Mouse (Mus musculus) kidney, postnatal 0 days (tissue): ENCODE results near the gene Shmt1. TPM values are rescaled to one million over a fixed set of nuclear protein-coding genes. Genes with fewer than 3 reads are reported as not detected.

Source experiments
- ATAC-seq: fragments of 200-750 bp; cut with Nextera tagmentation; replicated peaks from 2 replicates; pipeline ENCODE4 v1.8.0; 2017; ENCODE audit warnings: low read depth, moderate number of reproducible peaks, moderate TSS enrichment, moderate library complexity; ENCODE audit not compliant: low FRiP score
- DNase-seq: peaks from one replicate; pipeline ENCODE4 v3.0.0-alpha.2; 2016; ENCODE audit warnings: low spot score
- H3K27ac ChIP-seq: fragments of 300-500 bp; sonication (generic); 2 replicates; pipeline ENCODE4 v1.5.1; 2014; ENCODE audit warnings: mild to moderate bottlenecking
- H3K27me3 ChIP-seq: fragments of 300-500 bp; sonication (generic); 2 replicates; pipeline ENCODE4 v1.6.1; 2014; ENCODE audit warnings: low read length, mixed read lengths; ENCODE audit not compliant: insufficient read depth
- H3K36me3 ChIP-seq: fragments of 300-500 bp; sonication (generic); 2 replicates; pipeline ENCODE4 v1.6.1; 2014; ENCODE audit warnings: low read length, mixed read lengths; ENCODE audit not compliant: insufficient read depth
- H3K4me1 ChIP-seq: fragments of 300-500 bp; sonication (generic); replicated peaks from 2 replicates; pipeline ENCODE4 v1.6.1; 2014; ENCODE audit warnings: antibody characterized with exemption, low read length, mixed read lengths; ENCODE audit not compliant: insufficient read depth
- H3K4me2 ChIP-seq: fragments of 300-500 bp; sonication (generic); 2 replicates; pipeline ENCODE4 v1.6.1; 2014; ENCODE audit warnings: mild to moderate bottlenecking, low read length, moderate library complexity, mixed read lengths
- H3K4me3 ChIP-seq: fragments of 300-500 bp; sonication (generic); replicated peaks from 2 replicates; pipeline ENCODE4 v1.5.1; 2014; ENCODE audit warnings: low read depth, low read length
- H3K9ac ChIP-seq: fragments of 300-500 bp; sonication (generic); 2 replicates; pipeline ENCODE4 v1.6.1; 2014; ENCODE audit warnings: low read depth, low read length
- H3K9me3 ChIP-seq: fragments of 300-500 bp; sonication (generic); replicated peaks from 2 replicates; pipeline ENCODE4 v1.6.1; 2016; ENCODE audit warnings: low read length, inconsistent platforms, mixed read lengths
- CTCF ChIP-seq: IDR thresholded peaks from 2 replicates; pipeline ENCODE4 v1.5.1; 2016; ENCODE audit warnings: antibody characterized with exemption, low read depth, mild to moderate bottlenecking, moderate library complexity
- WGBS: fragments of 180-500 bp; shearing (Covaris S2); extraction: QIAGEN DNeasy Blood & Tissue Kit; methylation state at CpG from one replicate; pipeline ENCODE4 v1.1.7; 2014; 5-methylcytosine and 5-hydroxymethylcytosine counted together
- polyA plus RNA-seq: library from polyadenylated mRNA; unstranded; fragments of >200 nt; fragmentation: Nextera tagmentation; extraction: Ambion mirVana; gene quantifications from 2 replicates; pipeline ENCODE4 v1.2.1, GENCODE M21; 2015

Gene Shmt1
- polyA plus RNA-seq, 1 experiment from 2014 or later, result 53.5 TPM

GRCm38 (mm10) chr11:60740321-60740720 is 71.2 kb downstream of the Shmt1 start:
- H3K9ac ChIP-seq, result no peak overlapping the region
- ATAC-seq, result no peak
- no peaks in the 10 kb centered on the region for H3K27me3 ChIP-seq
- no peak for TF ChIP-seq CTCF
- H3K4me2 ChIP-seq, result no peak overlapping the region
- no peak overlapping the region for H3K27ac ChIP-seq
- H3K36me3 ChIP-seq, result peaks cover 42% of the 10 kb centered on the region
- DNase-seq, result no peak
- WGBS, result 83% methylated on average over 3 of the region's 3 CpGs
- H3K4me3 ChIP-seq, result no peak overlapping the region
- H3K9me3 ChIP-seq, result no peaks in the 10 kb centered on the region
- H3K4me1 ChIP-seq, result no peaks in the 10 kb centered on the region

Other genes with a start within 250 kb of the Shmt1 start
- 26.4 and 31.0 TPM in 2 replicates for gene Llgl1, start 112.0 kb downstream of the Shmt1 start, polyA plus RNA-seq
- gene Flii, start 84.5 kb downstream of the Shmt1 start, polyA plus RNA-seq, result 53.4 and 56.8 TPM in 2 replicates
- gene Mief2, start 83.3 kb downstream of the Shmt1 start, polyA plus RNA-seq, result 14.1 and 14.5 TPM in 2 replicates
- gene Top3a, start 34.4 kb downstream of the Shmt1 start, polyA plus RNA-seq, result 8.2 and 10.2 TPM in 2 replicates
- 4.0 and 4.1 TPM in 2 replicates for gene Smcr8, start 34.2 kb downstream of the Shmt1 start, polyA plus RNA-seq
- gene Dhrs7b, start 18.9 kb upstream of the Shmt1 start, polyA plus RNA-seq, result 34.8 and 36.4 TPM in 2 replicates
- 55.9 and 57.8 TPM in 2 replicates for gene Tmem11, start 67.6 kb upstream of the Shmt1 start, polyA plus RNA-seq
- 20.7 and 21.1 TPM in 2 replicates for gene Natd1, start 103.0 kb upstream of the Shmt1 start, polyA plus RNA-seq
- 83.5 and 90.1 TPM in 2 replicates for gene Map2k3, start 120.3 kb upstream of the Shmt1 start, polyA plus RNA-seq
- gene Kcnj12, start 210.8 kb upstream of the Shmt1 start, polyA plus RNA-seq, result 0.17 and 0.24 TPM in 2 replicates